In the genomic region with DNA sequence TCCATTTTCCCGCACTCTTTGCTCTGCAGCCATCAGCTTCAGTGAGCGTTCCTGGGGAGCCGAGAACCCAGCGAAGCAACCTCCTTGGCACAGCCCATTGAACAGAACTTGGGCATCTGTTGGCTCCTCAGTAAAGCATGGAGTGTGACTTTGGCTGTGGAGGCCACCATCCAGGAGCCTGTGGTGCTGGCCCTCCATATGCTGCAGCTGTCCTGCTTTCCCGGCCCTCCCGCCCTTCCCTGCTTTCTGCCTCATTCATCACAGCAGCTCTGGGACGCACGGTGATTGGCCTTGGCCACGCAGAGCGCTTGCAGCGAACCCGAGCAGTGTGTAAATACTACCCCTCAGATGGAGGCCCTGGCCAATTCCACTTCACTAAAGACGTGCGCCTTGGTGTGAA, we compare ENCODE assay signal across 14 mouse cellular contexts. TPM values are rescaled to one million over a fixed set of nuclear protein-coding genes. Genes with fewer than 3 reads are reported as not detected.
DNase-seq lines count a peak whose midpoint lies in the region; ATAC-seq and TF ChIP-seq lines count a peak whose summit lies in the region.
"Had no signal": no experiment of that assay in that cellular context is flagged by ENCODE, and none has a peak within 500 bp of the region (broad histone marks: within the 10 kb centered on the region; RNA-seq: fewer than 3 reads in every experiment).

No protein-coding gene starts in this region.

- peak; percentile 18 for DNase-seq in adrenal gland, postnatal 25 days
- no peak for DNase-seq in adrenal gland, adult 8-10 months
- no peak for DNase-seq in midbrain, embryonic 10.5 days (ENCODE audit: low spot score)
- DNase-seq in cerebellum, postnatal 36 days, result peak; percentile 69 to 75
- DNase-seq in midbrain, postnatal 0 days (ENCODE audit: low spot score), result peak; percentile 82
- DNase-seq in ovary, adult 18-20 months (ENCODE audit: low spot score), result no peak
- DNase-seq in lung, adult 2 months, result no peak
- DNase-seq: kidney, postnatal 10 days; lung, embryonic 14.5 days; spleen, adult 18-20 months had no signal

- 83% methylated on average over 14 of the region's 14 CpGs for WGBS in midbrain, embryonic 12.5 days
- 89% methylated on average over 14 of the region's 14 CpGs for WGBS in midbrain, embryonic 10.5 days
- 79% methylated on average over 14 of the region's 14 CpGs for WGBS in midbrain, postnatal 0 days
- 84% methylated on average over 14 of the region's 14 CpGs for WGBS in lung, adult 2 months

- no peak for TF ChIP-seq POLR2A in lung, adult 2 months (IDR thresholded peaks at IDR 0.05; ENCODE audit: borderline replicate concordance, extremely low read depth, low read depth, low read length)

- TF ChIP-seq CTCF in midbrain, postnatal 0 days (IDR thresholded peaks at IDR 0.05), result no peak
- TF ChIP-seq CTCF in lung, adult 2 months (IDR thresholded peaks at IDR 0.05; ENCODE audit: insufficient read depth, low read length), result no peak

- H3K4me2 ChIP-seq in midbrain, embryonic 12.5 days (replicated peaks), result no peak overlapping the region
- H3K4me2 ChIP-seq in midbrain, postnatal 0 days (ENCODE audit: low read depth, low read length, poor library complexity, severe bottlenecking), result no peak overlapping the region
- H3K4me2 ChIP-seq: forebrain, embryonic 13.5 days; limb, embryonic 13.5 days; lung, embryonic 14.5 days had no signal

- 0 out of 2 replicates have a peak overlapping the region, but pooled peaks have one; percentile 0 for H3K27ac ChIP-seq in midbrain, embryonic 12.5 days (replicated peaks)
- H3K27ac ChIP-seq in midbrain, embryonic 10.5 days (replicated peaks), result no peak overlapping the region
- no peak overlapping the region for H3K27ac ChIP-seq in midbrain, postnatal 0 days (ENCODE audit: low read depth, low read length)
- H3K27ac ChIP-seq: limb, embryonic 13.5 days had no signal

- no peaks in the 10 kb centered on the region for H3K27me3 ChIP-seq in midbrain, embryonic 12.5 days
- no peaks in the 10 kb centered on the region for H3K27me3 ChIP-seq in midbrain, embryonic 10.5 days (ENCODE audit: low read depth, poor library complexity, severe bottlenecking)
- H3K27me3 ChIP-seq in midbrain, postnatal 0 days (ENCODE audit: insufficient read depth, low read length), result no peaks in the 10 kb centered on the region
- H3K27me3 ChIP-seq: forebrain, embryonic 13.5 days; limb, embryonic 13.5 days; megakaryocyte, embryonic 14.5 days had no signal

- no peaks in the 10 kb centered on the region for H3K4me1 ChIP-seq in midbrain, embryonic 12.5 days
- H3K4me1 ChIP-seq in midbrain, embryonic 10.5 days, result peaks cover 5% of the 10 kb centered on the region; the same call in 1 of the 2 replicates
- H3K4me1 ChIP-seq in midbrain, postnatal 0 days (ENCODE audit: insufficient read depth, low read length), result no peaks in the 10 kb centered on the region
- H3K4me1 ChIP-seq in lung, adult 2 months (ENCODE audit: control insufficient read depth, insufficient read depth, low read length), result no peaks in the 10 kb centered on the region
- H3K4me1 ChIP-seq: limb, embryonic 13.5 days had no signal

- no peak overlapping the region for H3K9ac ChIP-seq in midbrain, embryonic 12.5 days (replicated peaks)
- no peak overlapping the region for H3K9ac ChIP-seq in midbrain, postnatal 0 days (replicated peaks; ENCODE audit: low read length, poor library complexity, severe bottlenecking)
- H3K9ac ChIP-seq: forebrain, embryonic 13.5 days; limb, embryonic 13.5 days; lung, embryonic 14.5 days had no signal

- ATAC-seq in midbrain, embryonic 12.5 days (ENCODE audit: low FRiP score, low read depth), result no peak
- ATAC-seq in midbrain, postnatal 0 days (ENCODE audit: low FRiP score), result peak; percentile 49; the same call in 1 of the 2 replicates
- ATAC-seq: forebrain, embryonic 13.5 days had no signal

- H3K4me3 ChIP-seq in midbrain, embryonic 12.5 days, result no peak overlapping the region
- H3K4me3 ChIP-seq in midbrain, embryonic 10.5 days, result no peak overlapping the region
- H3K4me3 ChIP-seq in midbrain, postnatal 0 days (ENCODE audit: low read depth, low read length), result no peak overlapping the region
- no peak overlapping the region for H3K4me3 ChIP-seq in lung, adult 2 months (replicated peaks; ENCODE audit: extremely low read depth, low read depth, low read length)
- H3K4me3 ChIP-seq: forebrain, embryonic 13.5 days; limb, embryonic 13.5 days; megakaryocyte, embryonic 14.5 days had no signal

- no peaks in the 10 kb centered on the region for H3K9me3 ChIP-seq in midbrain, embryonic 12.5 days
- no peaks in the 10 kb centered on the region for H3K9me3 ChIP-seq in midbrain, embryonic 10.5 days (replicated peaks)
- no peaks in the 10 kb centered on the region for H3K9me3 ChIP-seq in midbrain, postnatal 0 days (ENCODE audit: low read length)
- H3K9me3 ChIP-seq: forebrain, embryonic 13.5 days; limb, embryonic 13.5 days; megakaryocyte, embryonic 14.5 days had no signal

- H3K36me3 ChIP-seq in midbrain, embryonic 12.5 days, result peaks cover 14% of the 10 kb centered on the region; the same call in 1 of the 2 replicates
- H3K36me3 ChIP-seq in midbrain, embryonic 10.5 days, result peaks cover 54% of the 10 kb centered on the region
- H3K36me3 ChIP-seq in midbrain, postnatal 0 days (ENCODE audit: insufficient read depth, low read length), result peaks cover 7% of the 10 kb centered on the region; the same call in 1 of the 2 replicates

RNA-seq across cellular contexts. Expression of gene Mrps27, which starts 14.3 kb away (rescaled TPM):
- 44.0 and 49.5 TPM in 2 replicates for total RNA-seq in adrenal gland, postnatal 25 days (2021)
- 10 to 100 TPM; 46.5 to 49.1 (median 47.6) TPM for total RNA-seq in adrenal gland, adult 8-10 months (2022)
- polyA plus RNA-seq in midbrain, embryonic 12.5 days (2016; fragmentation: Nextera tagmentation; extraction: Ambion mirVana), result 46.7 and 49.3 TPM in 2 replicates
- 73.9 and 79.9 TPM in 2 replicates for polyA plus RNA-seq in midbrain, embryonic 10.5 days (2016; fragmentation: Nextera tagmentation; extraction: Ambion mirVana)
- 19.6 and 21.9 TPM in 2 replicates for total RNA-seq in midbrain, postnatal 0 days (2014; rRNA removed)
- 37.4 and 38.7 TPM in 2 replicates for polyA plus RNA-seq in midbrain, postnatal 0 days (2015; fragmentation: Nextera tagmentation; extraction: Ambion mirVana)
- polyA plus RNA-seq in lung, adult 2 months (2012; rRNA removed), result 7.4 and 9.5 TPM in 2 replicates

RNA-seq across cellular contexts. Expression of gene Ptcd2, which starts 14.4 kb away (rescaled TPM):
- 40.8 and 41.1 TPM in 2 replicates for total RNA-seq in adrenal gland, postnatal 25 days (2021)
- total RNA-seq in adrenal gland, adult 8-10 months (2022), result 10 to 100 TPM; 31.7 to 40.4 (median 35.0) TPM
- 47.8 and 48.4 TPM in 2 replicates for polyA plus RNA-seq in midbrain, embryonic 12.5 days (2016; fragmentation: Nextera tagmentation; extraction: Ambion mirVana)
- 53.2 and 54.4 TPM in 2 replicates for polyA plus RNA-seq in midbrain, embryonic 10.5 days (2016; fragmentation: Nextera tagmentation; extraction: Ambion mirVana)
- 41.8 and 48.9 TPM in 2 replicates for total RNA-seq in midbrain, postnatal 0 days (2014; rRNA removed)
- 51.5 and 52.8 TPM in 2 replicates for polyA plus RNA-seq in midbrain, postnatal 0 days (2015; fragmentation: Nextera tagmentation; extraction: Ambion mirVana)
- polyA plus RNA-seq in lung, adult 2 months (2012; rRNA removed), result 9.3 and 10.8 TPM in 2 replicates

Comparison
In these comparisons a context has a peak if more than half of its experiments do, and no peak if none do; other contexts are left out.
1. DNase-seq: peak in adrenal gland, postnatal 25 days (single experiment), cerebellum, postnatal 36 days (2 of 2) and midbrain, postnatal 0 days (single experiment); none in adrenal gland, adult 8-10 months (single experiment), midbrain, embryonic 10.5 days (single experiment), ovary, adult 18-20 months (single experiment) and lung, adult 2 months (single experiment).